Mouse (Mus musculus): Measurements from ENCODE around the gene Eea1.

DNA sequence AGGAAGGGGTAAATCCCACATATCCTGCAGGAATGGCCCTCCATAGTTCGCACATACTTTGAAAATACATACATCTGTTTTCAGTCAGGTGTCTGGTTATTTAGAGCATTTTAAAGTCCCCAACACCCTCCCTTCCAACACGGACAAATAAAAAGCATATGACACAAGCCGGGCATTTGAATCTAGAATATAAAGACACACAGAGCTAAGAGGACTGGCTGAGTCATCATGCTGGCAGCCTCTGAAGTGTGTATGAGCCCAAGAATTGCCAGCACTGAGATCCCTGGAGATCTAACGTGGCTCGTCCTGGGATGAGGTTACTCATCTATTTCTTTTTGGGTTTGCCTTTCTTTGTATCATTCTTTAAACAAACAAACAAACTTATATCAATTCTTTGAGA lies 29.4 kb upstream of the Eea1 start:
- no peak for TF ChIP-seq CTCF (IDR thresholded peaks at IDR 0.05; ENCODE audit: borderline replicate concordance, control insufficient read depth, extremely low read depth, insufficient read depth, low read length, poor library complexity)
- TF ChIP-seq POLR2A (IDR thresholded peaks at IDR 0.05; ENCODE audit: control insufficient read depth, extremely low read depth, insufficient read depth, low read length, poor library complexity) = no peak
